Mouse (Mus musculus) fibroblast of lung, adult 2 months (primary cell): ENCODE measurements around the gene Enah.

Experiments
- DNase-seq: peaks from one replicate; pipeline ENCODE4 v3.0.0-alpha.2; 2011; ENCODE audit warnings: low read depth

Enah gene

DNA sequence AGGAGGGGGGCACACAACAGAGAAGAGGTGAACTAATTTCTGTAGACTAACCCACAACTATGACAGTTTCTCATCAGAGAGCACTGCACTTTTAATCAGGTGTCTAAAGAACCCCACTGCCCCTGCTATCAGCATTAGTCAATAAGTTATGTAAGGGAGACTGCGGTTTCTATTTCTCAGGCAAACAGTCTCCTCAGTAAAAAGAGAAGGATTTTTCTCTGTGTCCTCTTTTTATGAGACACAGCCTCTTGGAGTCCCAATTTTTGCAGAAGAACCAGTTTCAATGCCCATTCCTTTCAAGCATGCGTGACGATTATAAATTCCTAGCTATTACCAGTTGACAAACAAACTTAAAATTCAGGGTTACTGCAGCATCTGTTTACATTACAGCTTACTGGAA, 59.4 kb downstream of the Enah start:
- no peak for DNase-seq

DNA sequence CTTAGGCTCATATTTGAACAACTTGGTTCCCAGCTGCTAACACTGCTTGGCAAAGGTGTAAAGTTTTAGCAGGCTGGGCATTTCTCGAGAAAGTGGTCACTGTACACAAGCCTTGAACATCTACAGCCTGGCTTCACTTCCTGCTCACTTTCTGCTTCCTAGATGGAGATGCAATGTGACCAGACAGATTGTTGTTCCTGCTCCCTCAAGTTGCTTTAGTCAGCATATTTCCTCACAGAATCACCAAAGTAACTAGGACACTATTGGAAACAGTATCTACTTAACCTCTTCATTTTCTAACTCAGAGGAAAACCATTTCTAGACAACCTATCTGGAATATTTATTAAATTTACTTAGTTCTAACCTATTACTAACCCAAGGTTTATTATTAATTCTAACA, 61.4 kb downstream of the Enah start:
- no peak for DNase-seq

DNA sequence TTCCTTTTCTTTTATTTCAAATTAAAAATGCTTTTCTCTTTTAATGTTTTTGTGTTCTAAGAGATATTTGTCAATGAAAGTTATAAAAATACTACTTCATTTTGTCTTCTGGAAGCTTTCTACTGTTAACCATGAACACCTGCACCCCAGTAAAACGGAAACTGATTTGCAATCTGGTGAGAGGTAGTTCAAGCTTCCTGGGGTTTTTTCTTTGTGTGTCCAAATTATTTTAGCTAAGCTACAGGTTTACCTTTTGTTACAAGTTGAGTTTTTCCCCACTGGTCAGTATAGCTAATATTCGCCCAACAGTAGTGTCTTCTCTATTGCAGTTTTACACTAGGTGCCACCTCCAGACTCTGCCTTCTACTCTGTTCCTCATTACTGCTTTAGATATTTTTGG, 62.1 kb downstream of the Enah start:
- no peak for DNase-seq

DNA sequence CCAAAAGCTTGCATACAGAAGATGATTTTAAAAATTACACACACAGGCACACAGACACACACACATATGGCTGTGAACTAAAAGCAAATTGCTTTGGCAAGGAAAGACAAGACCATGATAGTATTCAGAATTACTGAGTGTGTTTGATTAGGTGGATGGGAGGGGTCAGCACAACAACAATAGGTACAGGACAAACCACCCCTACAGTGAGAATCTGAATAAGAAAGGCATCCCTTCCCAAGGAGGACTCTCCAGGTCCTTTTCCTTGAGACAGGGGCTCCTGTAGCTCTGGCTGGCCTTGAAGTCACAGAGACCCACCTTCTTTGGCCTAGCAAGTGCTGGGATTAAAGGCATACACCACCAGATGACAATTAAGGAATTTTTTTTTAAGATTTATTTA, 66.2 kb downstream of the Enah start:
- DNase-seq, result no peak

DNA sequence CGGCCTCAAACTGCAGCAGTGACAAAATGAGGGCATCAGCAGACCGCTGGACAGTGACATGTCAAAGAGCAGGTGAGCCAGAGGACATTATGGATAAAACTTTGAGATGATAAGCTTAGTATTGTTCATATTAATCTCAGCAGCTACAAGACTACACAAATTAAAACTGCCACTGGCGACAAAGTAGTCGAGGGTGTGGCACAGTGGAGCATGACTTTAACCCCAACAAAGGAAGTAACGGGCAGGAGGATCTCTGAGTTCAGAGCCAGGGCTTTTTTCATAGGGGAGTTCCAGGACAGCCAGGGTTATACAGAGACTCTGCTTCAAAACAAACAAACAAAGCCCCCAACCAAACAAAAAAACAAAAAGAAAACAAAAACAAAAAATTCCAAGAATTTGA, 68.5 kb downstream of the Enah start:
- no peak for DNase-seq

DNA sequence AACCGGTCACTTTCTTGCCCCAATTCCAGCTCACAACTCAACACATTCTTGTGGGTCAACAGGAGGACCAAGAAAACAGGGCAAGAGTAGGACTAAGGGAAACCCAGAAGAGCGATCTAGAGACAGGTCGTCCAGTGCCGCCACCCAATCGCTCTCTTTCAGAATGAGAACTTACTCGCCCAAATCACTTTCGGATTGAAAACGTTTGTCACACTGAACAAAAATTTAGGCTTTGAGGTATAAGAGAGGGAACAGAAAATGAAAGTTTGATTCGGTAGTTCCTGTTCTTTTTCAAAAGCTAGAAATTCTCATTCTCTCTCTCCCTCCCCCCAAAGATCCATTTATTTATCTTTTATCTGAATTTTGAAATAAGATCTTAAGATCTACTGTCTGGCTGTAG, 69.1 kb downstream of the Enah start:
- no peak for DNase-seq

DNA sequence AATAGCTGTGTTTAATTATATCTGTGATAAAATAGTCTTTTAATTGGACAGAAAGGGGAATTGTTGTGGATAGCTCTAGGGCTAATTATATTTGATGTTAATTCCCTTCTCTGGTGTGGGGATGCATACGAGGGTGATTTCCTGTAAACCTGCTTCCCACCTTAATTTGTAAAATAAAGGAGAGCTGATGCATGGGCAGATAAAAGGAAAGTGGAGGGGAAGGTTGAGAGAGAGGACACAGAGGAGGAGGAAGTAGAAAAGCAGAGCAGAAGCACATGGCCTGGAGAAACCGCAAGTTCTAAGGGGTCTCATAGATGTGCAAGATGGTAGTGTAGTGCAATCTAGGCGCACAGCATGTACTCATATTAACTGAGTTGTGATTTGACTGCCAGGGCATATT, 71.6 kb downstream of the Enah start:
- no peak for DNase-seq

DNA sequence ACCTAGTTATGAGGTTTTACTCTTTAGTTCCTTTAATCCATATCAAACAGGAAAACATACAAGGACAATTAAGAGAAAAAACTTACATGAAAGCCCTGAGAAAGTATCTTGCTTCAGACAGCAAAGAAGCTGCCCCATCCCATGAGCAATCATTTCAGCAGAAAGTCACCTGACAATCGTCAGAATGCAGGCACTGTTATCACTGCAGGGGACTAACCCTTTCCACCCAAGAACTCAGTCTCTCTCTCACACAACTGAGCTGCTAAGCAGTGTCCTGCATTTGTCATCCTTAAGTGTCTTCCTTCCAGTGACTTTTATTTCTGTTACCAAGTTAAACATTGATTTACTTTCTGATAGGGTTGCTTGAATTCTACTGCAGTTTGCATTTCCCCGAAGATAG, 82.7 kb downstream of the Enah start:
- DNase-seq, result no peak

DNA sequence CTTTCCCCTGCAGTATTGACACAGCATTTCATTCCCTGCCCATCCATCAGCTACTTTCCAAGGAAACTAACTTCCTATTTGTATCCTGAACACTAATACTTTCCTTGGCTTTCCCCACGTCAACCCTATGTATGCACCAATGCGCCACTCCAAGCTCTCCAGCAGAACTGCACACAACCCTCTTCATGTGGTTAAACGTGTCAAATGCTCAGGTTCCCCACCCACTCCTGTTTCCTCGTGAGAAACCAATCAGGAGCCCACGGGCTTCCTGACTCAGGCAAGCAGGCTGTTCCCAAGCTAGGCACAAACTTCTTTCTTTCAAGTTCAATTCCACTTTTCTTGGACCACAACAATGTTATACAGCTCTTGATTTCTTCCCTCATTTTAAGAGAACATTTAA, 91.4 kb downstream of the Enah start:
- no peak for DNase-seq

DNA sequence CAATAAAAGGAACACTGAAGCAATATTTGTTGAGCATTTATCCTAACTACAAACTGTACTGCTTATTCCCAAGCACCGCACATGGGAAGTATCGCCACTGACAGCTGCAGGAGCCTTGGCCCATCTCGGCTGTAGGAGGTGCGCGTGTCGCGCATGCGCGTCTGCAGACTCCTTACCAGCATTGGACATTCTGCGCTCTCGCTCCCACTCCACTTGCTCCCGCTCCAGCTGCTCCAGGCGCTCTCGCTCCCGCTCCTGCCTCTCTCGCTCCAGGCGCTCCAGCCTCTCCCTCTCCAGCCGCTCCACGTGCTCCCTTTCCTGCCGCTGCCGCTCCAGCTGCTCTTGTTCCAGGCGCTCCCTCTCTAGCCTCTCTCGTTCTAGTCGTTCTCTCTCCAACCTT, 96.4 kb downstream of the Enah start:
- DNase-seq, result no peak

DNA sequence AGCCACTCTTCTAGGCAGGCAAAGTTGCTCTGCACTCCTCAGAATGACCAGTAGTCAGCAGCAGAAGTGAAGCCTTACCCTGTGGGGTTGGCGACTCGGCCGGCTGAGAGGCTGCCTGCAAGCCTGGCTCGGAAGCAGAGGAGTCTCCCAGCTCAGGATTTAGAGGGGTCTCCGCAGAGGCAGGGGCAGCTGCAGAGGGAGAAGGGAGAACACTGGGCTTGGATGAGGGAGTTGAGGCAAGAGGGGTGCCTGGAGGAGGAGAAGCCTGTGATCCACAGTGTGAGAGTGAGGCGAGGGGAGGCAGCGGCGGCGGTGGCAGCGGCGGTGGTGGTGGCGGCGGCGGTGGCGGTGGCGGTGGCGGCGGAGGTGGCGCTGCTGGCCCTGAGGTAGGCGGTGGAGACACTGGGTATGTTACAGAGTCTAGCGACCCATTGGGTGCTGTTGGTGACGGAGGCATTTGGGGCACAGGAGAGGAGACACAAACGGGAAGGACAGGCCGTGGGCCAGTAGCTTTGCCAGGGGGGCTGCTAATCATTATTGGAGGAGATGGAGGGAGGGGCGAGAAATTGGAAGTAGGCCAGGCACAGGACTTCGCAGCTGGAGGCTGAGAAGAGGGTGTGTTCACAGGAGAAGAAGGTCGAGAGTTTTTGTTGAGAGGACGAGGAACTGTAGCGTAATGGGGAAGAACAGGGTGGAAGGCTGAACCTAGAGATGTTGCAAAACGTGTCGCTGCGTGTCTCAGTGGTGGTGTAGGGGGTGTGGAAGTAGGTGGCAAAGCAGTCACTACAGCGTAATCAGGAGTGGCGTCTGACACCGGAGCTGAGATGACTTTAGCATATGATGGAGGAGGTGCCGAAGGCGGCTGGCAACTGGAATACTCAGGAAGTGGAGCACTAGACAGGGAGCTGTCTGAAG, 98.0 kb downstream of the Enah start:
- DNase-seq, result no peak

DNA sequence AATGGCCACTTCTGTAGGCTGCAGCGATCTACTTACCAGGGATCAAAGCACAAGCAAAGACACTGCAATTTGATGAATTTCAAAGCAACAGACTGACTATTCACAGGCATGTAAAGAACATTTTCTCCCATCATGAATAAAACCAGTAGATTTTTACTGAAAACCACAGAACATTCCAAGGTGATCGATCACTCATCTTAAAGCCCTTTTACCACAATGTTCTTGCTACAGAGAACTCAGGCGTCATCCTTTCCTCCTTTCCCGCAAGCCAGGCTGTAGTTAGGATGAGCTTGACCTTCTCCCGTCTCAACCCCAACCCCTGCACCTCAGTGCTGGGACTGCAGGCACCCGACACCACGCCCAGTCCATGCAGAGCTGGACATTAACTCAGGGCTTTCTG, 107.9 kb downstream of the Enah start:
- DNase-seq, result no peak

DNA sequence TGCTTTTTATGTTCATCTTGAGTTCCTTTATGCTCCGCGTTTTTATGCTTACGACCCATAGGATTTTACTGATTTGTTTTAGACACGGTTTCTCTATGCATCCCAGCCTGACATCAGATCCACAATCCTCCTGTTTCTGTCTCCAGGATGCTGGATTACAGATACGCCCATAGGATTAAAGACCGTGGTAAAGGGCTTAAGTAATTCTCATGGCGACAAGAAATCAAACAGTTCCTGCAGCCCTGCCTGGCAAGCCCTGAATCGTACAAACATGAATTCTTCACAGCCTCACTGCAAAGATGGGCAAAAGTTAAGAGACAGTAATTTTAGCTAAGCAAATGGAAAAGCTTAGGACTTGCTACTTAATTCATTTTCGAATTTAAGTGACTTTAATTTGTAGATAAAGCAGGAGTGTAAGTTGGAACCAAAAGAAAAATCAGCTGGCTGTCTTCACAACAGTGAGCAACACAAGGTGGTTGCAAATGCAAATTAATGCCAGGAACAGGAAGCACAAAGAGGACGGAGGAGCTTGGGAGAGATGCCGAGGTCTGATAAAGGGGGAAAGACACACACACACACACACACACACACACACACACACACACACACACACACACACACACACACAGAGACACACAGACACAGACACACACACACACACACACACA, 118.0 kb downstream of the Enah start:
- DNase-seq, result no peak

DNA sequence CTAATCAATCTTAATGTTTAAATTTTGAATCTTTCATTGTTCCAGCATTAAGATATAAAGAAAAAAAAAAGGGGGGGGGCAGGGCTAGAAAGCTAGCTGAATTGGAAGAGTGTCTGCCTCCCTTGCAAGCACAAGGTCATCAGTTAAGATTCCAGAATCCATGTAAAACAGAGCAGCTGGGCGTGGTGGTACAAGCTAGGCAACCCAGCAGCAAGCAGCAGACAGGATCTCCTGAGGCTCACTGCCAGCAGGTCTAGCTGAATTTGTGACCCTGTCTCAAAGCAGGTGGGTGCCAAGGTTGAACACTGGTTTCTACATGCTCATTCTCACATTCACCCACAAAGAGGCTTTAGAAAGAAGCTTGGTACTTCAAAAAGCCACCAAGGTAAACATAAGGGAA, 118.9 kb downstream of the Enah start:
- no peak for DNase-seq

DNA sequence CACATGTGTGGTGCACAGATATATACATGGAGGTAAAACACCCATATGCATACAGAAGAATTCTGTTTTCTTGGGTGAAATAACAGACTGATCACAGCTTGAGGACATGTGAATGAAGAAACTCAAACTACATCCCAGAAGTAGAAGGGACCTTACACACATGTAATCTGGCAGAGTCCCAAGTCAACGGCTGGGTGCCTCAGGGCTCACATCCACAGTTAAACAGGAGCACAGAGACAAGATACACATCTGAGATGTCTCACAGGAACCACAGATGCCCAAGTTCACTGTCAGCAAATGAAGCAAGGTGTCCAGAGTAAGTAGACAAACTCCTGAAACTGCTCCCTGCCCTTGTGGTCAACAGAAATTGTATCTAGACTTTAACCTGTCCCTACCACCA, 120.8 kb downstream of the Enah start:
- DNase-seq, result no peak

DNA sequence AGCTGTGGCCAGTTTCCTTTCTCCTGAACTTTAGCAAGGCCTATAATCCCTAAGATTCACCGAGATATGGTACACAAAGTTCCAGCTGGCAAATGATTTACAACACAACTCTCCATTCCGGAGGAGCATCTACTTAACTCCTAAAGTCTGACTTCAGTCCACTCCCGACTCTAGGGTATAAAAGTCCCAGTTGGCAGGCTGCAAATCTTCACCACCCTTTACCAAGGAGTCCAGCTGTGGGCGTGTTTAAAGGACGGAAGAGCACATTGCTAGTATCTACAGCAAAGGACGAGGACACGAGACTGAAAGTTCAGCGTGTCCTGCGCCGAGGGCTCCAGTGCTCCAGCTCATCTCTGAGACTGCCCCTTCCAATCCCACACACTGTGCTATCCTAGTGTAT, 122.8 kb downstream of the Enah start:
- DNase-seq, result no peak

DNA sequence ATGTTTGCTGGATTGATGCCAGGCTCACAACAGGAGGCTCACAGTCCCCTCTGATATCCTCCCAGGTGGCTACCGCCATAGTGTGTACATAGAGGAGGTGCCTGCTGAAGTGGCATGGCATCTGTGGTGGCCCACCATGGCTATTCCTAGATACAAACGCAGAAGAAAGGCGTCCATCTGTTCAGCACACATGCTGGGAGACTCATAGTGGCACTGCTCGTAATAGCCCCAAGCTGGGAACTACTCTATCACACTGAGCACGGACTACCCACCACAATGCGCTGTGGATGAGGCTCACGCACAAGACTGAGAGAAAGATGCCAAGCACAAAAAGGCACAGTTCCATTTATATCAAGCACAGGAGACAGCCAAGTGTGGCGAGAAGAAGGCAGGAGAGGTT, 126.1 kb downstream of the Enah start:
- DNase-seq, result no peak

DNA sequence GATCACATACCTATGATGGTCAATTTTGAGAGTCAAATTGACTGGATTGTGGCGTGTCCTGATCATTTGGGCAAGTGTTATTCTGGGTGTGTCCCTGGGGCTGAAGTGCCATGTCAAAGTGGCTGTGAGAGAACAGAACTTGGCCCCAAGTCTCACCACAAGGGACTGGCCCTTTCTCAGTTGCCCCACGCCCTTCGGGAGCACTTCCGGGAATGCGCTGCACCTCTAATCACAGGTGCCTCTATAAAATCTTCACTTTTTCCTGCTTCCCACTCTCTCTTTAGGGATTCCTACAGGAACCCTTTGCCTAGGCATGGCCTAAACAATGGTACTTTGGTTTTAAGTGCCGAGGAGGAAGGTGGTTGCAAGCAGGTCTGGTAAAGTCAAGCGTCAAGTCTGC, 130.1 kb downstream of the Enah start:
- no peak for DNase-seq

DNA sequence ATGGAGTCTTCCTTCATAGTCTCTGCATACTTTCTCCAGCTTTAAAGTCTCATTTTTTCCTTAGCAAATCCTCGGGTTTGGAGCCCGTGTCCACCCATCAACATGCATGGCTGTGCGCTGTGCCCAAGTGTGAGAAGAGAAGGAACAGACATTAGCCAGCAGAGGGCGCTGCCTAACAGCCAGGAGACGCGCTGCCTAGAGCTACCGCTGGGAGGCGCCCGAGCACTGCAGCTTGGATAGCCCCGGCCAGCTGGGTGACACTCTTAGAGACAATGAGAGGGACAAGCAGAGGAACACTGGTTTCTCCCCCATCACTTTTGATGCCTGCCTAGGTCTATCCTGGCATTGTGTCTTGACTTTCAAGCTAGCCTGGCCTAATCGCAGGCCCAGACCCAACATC, 131.0 kb downstream of the Enah start:
- DNase-seq, result no peak

DNA sequence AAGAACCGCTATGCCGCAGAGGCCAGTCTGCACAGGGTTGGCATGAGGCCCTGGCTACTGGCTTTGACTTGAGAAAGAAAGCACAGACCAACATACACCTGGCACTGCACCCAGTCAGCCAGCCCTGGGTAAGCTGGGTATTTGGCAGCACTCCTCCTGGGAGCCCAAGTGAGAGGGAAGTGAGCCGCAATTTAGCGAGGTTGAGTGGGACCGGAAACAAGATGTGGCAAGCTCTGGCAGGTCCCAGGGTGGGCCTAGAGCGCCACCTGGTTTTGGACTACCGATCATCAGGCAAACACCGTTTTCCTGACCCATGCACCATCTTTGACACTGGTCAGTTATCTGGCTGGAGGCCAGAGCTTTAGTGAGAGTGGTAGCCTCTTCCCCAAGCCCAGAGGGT, 138.3 kb downstream of the Enah start:
- peak; percentile 83 for DNase-seq

DNA sequence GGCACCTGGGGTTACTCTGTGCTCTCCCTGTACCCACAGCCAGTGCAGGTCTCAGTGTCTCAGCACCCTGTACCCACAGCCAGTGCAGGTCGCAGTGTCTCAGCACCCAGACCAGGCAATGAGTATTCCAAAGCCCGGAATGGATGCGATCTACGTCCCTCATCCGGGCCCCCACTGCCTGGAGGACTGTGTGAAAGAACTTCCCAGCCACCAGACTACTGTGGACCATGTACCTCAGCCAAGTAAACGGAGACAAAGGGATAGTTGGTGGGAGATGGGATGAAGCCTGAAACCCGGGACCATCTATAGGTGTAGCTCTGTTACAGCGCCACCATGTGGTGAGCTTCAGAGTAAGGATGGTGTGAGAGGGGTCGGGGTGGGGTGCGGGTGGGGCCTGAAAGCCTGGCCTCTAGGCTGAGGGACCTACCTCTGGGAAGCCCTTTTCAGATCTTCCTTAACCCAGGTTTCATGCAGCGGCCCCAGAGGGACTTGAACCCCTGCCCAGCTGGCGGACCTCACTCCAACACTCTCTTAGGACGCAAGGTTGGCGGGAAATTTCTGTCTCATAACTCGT, 139.0 kb downstream of the Enah start:
- no peak for DNase-seq

DNA sequence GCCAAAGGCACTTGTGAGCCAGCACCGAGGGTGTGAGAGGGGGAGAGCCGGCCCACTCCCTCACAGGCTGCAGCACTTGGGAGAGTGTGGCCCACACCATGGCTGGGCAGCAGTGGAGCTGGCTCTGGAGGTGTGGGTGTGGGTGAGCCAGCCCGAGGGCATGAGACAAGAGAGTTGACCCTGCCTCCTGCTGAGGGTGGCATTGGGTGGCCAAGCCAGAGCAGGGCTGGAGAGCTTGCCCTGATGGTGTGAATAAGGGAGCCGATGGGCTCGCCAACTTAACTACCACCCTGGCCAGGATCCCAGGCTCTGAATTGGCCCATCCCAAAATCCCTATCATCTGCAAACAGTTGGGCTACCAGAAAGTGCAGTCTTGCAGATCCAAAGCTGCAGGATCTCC, 141.4 kb downstream of the Enah start:
- DNase-seq, result no peak

DNA sequence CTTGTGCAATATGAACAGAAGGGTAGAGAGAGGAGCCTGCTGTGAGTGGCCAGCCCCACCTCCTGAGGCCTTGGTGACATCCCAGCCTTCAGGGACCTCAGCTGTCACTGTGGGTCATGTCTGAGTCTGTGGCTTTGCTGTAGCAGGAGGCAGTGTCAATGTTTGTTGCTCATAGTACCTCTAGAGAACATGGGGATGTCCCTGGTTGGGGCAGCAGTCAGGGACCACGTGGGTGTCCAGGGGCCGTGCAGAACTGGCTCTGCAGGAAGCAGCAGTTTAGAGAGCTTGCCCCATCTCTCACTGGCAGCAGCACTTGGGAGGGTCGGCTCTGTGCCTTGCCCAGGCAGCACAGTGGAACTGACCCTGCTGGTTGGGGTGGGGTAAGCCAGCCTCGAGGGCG, 142.7 kb downstream of the Enah start:
- DNase-seq, result no peak

DNA sequence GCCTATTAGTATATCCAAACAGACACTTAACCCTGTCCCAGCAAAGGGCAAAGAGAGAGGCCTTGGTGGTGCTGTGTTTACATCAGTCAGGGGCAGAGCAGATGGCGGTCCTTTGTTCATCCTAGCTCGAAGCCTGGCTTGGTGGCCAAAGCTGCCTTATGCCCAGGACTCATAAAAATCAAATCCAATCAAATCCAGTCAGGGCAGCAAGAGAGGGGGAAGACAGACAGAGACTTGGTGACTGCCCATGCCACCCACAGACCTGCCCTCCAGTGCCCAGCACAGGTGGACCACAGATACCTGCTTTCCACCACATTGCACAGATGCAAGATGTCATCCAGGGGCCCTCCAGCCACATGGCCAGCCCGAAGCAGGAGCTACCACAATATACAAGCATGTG, 143.1 kb downstream of the Enah start:
- DNase-seq, result no peak
